Mouse (Mus musculus): ENCODE measurements around the gene Pid1.
"Not testable (repeated sequence)": the region's sequence is repeated elsewhere in the genome, so short reads cannot be mapped to it uniquely, and the experiment has no call there.

Pid1 gene

DNA sequence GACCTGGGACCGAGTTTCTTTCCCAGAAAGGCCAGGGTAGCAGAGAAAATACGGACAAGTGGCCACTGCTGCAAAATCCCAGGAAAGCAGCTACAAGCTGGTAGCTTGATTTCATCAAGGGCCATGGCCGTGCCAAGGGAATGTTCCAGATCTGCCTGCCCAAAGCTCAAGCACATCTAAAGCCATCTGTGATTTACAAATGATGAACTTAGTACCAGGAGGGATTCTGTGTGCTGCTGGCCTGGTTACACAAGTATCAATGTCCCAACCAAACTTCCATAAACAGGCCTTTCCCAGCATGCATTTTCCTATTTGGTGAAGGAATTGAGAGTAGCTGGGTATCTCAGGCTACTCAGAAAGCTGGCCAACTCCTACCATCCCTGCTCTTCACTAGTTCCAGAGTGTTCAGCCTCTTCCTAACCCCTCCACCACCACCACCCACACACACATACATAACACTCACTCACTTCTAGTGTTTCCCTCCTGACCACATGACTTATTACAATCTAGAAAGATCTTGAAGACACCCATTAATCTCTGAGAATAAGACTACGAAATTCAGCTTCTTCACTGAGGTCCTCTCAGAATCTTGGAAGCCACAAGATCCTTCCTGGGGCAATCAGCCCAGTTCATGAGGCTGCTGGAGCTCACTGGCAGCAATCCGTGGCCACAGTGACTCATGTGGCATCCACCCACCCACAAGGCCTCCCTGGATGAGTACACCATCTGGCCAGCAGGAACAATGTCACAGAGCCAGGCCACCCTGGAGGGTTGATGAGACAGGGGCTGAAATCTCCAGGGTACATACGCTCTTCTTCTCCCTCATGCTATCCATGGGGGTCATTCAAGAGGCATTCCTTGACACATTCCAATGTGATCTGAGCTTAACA lies 4.1 kb downstream of the Pid1 start:
- DNase-seq (ENCODE audit: low read depth, low spot score), result no peak

DNA sequence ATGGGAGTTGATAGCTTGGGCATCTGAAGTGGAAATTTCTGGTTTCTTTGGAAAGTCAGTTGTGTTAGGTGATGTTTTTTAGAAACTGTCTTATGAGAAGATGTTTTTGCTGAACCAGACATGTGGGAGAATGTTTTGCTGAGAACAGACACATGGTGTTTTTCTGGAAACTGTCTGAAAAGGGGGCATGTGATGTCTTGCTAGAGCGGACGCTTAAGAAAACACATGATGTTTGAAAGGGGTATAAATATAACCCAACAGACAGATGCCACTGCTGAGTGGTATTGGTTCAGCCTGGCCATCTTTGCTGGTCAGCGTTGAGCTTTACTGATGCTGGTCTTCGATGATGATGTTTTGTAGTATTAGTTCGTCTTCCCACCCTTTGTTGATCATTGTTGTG lies 6.8 kb downstream of the Pid1 start:
- no peak for DNase-seq (ENCODE audit: low read depth, low spot score)

DNA sequence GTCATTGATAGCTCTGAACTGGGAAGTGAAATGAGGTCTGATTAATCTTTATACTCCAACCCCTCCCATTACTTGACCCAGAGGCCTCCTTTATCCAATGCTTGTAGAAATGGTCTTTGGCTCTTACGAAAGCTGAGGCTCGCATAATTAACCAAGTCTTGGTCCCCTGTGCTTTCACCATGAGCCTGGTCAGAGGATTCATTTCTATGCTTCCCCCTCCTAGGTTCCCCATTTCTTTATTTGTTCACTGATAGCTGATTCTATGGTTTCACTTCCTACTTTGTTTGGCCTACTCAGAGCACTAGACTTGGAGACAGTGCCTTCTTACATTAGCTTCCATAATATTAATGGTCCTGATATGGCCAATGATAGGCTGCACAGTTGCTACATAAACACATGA lies 13.7 kb downstream of the Pid1 start:
- no peak for DNase-seq (ENCODE audit: low read depth, low spot score)

DNA sequence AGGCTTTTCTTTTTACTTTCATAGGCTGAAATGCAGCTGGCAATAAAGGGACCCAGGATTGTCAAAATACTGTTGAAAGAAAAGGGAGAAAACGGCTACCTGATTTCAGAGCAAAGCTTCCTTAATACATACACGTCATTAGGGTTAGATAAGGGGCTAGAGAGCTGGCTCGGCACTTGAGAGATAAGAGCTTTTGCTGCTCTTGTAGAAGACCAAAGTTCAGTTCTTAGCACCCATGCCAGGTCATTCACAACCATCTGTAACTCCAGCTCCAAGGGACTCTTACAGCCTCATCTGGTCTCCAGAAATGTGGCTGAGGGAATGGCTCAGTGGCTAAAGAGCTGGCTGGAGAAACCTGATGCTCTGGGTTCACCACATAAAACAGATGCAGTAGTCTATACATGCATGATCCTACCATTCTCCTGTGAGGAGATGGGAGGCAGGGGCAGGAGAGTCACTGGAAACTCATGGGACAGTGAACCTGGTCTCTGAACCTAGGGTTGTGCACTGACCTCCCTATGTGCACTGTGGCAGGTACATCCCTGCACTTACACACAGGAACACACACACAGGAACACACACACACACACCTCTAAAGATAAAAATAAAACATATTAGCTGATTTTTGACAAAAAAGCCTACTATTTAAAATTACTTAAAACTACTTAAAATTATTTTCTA lies 16.0 kb downstream of the Pid1 start:
- no peak for DNase-seq (ENCODE audit: low read depth, low spot score)

DNA sequence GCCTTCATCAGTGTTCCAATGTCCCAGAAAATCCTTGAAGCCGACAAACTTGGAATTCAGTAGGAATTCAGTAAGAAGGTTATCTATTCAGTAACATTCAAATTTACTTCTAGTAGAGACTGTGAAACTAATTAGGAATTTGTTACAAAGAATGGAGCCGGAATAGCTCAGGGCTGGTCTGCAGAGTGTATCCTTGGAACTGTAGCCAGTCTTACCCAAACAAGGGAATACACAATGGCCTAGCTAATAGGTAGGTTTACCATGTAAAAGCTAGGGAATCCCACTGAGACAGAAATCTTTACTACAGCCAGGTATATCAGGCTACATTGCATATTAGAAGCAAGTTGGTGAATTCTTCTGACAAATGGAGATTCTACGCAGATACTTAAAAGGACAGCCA lies 31.2 kb downstream of the Pid1 start:
- DNase-seq (ENCODE audit: low read depth, low spot score), result not testable (repeated sequence)

DNA sequence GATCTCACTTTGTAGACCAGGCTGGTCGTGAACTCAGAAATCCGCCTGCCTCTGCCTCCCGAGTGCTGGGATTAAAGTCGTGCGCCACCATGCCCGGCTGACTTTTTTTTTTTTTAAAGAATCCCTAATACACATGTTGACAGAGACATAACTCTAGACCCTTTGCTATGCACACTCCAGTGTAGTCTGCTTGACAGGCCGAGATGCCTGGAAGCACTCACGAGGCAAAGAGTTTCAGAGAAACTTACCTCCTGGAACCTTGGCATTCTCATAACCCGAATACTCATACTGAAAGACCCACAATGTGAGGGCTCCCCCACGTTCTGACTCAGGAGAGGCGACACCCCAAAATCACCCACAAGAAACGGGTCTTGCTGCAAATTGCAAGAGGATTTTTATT lies 32.1 kb downstream of the Pid1 start:
- not testable (repeated sequence) for DNase-seq (ENCODE audit: low read depth, low spot score)

GRCm38 (mm10) chr1:84325309-84325708 lies 38.7 kb downstream of the Pid1 start:
- no peak for DNase-seq (ENCODE audit: low read depth, low spot score)

- DNase-seq (ENCODE audit: low read depth, low spot score), result no peak
These were observed 42.7 kb downstream of the Pid1 start for GRCm38 (mm10) chr1:84321327-84321726.

DNA sequence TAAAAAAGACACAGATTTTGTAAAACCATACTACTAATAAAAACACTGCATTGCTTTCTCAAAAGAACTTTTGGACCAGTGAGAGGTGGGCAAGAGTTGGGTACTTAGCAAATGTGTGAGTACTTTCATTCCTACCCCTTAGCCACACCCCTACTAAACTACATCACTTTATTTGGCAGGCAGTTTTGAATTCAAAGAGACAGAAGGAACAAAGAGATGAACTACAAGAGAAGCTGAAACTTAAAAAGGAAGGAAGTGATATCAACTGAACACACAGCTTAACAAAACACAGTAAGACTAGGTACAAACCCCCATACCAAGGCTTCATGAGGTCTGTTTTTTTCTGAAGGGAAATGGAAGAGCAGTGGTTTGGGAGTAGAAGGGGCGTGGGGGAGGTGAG lies 45.4 kb downstream of the Pid1 start:
- DNase-seq (ENCODE audit: low read depth, low spot score), result no peak

DNA sequence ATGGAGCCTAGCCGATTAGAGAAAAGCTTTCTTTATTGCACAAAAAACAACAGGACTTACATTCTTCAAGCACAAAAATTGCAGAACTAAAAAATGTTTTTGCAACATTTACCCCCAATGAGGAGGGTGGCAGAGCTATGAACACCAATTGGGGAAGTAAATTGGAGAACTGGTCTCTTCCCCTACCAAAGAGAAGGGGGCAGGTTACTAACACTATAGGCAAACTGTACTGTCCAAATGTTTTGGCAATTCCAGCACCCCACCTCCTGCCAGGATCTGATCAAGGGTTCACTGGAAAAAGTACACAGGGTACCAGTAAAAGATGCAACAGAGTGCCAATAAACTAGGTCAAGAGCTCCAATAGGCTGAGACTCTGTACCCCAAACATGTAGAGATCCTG lies 46.2 kb downstream of the Pid1 start:
- DNase-seq (ENCODE audit: low read depth, low spot score), result no peak

GRCm38 (mm10) chr1:84309966-84310460 lies 54.0 kb downstream of the Pid1 start:
- no peak for DNase-seq (ENCODE audit: low read depth, low spot score)

DNA sequence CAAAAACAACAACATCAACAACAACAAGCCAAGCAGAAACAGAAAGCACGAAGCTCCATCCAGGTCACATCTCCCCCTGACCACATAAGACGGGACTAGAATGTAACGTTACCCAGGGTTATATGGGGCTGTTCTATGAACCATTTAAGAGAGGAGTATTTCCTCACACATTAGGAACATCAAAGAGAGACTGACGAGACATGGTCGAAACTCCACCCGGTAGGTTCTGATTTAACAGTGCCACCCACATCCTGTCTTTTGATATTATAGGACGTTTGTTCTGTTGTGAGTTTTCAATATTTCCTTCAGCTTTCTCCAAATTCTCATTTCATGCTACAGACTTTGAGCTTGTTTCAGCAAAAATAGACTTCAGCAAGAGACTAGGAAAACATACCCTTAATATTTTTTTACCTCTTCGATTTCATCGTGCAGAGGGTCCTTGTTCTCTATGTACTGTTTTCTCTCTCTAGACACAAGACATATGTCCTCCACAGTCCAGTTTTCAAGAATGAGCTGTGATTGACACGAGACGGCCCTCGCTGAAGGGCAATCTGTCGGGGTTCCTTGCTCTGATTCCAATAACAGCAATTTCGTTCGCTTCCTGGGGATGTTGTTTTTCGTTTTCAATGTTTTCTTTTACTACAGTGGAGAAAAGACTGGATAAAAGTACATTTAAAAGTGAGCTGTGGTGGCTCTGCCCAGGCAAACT lies 58.1 kb downstream of the Pid1 start:
- DNase-seq (ENCODE audit: low read depth, low spot score), result no peak

DNA sequence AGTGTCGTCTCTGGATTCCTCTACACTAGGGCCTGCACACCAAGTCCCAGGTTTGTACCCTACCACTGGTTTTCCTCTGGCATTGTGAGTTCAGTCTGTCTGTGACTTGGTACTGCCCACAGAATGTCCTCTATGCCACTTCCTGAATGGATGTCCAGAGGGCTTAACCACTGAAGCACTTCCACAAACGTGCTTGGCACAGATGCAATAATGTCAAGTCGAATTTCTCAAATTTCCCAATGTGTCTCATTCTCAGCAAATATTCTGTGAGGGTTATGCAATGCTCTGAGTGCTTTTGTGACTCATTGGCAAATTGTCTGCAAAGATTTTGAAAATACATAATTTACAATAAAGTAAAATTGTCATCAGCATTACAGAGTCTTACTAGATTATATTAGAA lies 61.2 kb downstream of the Pid1 start:
- DNase-seq (ENCODE audit: low read depth, low spot score), result no peak

DNA sequence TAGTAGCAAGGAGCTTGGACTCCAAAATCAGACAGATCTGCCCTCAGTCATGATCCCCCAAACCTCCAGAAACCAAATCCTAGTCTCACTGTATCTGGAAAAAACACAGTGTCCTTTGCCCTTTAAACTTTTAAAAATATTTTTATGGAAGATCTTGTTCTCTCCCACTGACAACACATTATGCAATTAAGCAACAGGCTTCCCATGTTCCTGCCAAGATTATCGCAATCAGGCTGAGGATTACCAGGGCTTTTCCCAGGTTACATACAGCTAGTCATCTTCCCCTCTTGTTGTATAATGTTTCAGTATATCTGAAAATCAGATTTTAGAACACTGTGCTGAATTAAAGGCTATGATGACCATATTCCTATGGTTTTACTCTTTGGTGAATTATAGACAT lies 64.3 kb downstream of the Pid1 start:
- no peak for DNase-seq (ENCODE audit: low read depth, low spot score)

DNA sequence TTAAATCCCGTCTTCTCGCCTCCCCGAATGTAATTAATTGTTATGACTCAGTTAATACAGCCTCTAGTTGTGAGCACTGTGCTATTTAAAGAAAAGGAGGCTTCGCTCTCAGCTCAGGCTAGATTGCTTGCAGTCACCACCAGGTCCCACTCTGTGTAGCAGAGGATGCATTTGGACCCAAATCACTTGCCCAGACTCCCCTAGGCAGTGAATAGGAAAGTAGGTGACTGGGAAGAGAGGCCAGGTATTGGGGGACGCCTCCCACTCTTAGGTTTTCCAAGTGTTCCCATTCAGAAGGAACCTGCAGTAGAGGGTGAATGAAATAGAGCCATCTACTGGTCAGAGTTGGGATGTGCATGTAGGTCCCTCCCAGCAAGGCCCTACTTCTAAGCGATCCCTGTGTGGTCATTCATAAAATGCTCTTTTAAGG lies 77.3 kb downstream of the Pid1 start:
- peak; percentile 54 for DNase-seq (ENCODE audit: low read depth, low spot score)

DNA sequence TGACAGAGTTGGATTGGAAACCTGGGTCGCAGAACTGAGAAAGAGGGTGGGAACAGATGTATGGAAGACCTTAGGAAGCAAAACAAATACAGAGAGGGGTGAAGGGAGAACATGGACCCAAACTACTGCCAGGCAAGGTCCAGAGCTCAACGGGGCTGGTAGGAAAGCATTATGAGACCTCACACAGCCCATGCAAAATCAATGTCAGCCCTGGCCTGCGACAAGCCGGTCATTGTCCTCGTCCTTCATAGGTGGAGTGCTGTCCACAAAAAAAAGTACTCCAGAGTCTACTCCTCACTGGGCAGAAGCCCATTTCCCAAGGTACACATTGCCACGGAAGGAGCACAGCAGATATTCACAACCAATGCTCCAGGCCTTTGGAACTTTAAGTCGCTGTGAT lies 78.4 kb downstream of the Pid1 start:
- DNase-seq (ENCODE audit: low read depth, low spot score), result no peak

- no peak for DNase-seq (ENCODE audit: low read depth, low spot score)
These were observed 79.5 kb downstream of the Pid1 start for GRCm38 (mm10) chr1:84284293-84285068.

DNA sequence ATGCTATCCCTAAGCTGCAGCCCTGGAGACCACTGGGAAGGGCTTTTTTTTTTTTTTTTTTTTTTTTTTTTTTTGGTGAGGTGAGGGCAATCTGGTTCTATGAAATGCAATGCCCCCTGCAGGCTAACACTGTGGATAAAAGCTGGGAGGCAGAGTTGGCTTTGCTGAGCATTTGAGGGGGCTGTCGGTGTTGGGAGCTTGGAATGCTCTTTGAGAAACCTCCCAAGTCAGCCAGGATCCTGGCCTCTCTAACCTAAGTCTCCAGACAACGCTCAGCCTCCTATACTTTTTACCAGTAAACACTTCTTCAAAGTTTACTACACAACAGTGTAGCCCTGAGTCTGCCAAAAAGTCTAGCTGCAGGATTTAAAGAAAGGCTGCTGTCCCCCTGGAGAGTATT lies 80.9 kb downstream of the Pid1 start:
- no peak for DNase-seq (ENCODE audit: low read depth, low spot score)

DNA sequence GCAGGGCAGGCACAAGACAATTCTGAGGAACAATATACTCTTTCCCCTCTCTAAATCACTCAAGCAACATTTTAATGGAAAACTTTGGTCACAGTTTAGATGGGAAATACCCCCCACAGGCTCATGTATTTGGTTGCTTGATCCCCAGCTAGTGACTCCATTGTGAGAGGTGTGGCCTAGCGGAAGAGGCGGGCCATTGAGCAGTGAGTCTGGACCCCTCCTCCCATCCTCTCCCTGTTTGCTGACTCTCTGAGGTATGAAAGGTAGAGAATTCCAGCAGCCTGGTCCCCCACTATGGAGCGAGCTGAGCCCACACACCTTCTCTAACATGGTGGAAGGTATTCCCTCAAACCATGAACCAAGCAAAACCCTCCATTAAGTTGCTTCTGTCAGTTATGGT lies 83.8 kb downstream of the Pid1 start:
- no peak for DNase-seq (ENCODE audit: low read depth, low spot score)

DNA sequence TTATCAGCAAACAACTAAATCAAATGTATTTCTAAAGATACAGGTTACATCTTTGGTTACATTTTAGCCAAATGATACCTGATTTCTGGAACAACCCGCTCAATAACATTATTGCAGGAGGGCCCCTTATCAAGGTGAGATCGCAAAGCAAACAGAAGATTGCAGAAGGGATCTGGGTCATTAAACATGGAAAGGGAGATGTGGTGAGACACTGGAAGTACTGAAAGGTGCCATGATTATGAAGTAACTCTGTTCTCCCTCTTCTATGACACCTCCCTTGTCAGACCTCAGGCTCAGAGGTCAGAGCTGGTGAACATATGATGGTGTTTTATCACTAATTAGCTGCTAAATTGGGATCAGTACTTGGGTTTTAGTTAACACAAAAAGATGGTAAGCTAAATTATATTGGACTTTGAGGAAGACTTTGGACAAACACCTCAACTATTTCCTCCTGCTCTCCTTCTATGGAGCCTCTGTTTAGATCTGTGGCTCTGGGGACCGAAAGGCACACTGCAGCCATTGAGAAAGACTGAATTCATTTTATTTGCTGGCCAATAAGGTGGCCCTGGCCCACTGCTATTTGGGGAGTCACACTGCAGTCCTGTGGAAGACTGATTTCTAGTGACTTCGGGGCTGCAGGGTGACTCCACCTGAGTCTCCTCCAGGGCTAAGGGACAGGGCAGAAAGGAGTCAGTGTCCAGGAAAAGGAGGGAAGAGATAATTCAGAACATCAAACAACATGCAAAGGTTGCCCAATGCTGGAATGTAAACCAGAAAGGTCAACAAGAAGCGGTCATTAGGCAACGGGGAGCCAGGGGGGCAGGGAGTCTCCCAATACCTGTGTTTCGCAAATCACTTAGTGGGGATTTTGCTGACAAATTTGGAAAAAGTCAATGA lies 85.4 kb downstream of the Pid1 start:
- no peak for DNase-seq (ENCODE audit: low read depth, low spot score)

- no peak for DNase-seq (ENCODE audit: low read depth, low spot score)
These were observed 91.0 kb downstream of the Pid1 start for GRCm38 (mm10) chr1:84272951-84273350.

Data from brain, embryonic 18.5 days (tissue).